Mouse (Mus musculus) small intestine, adult 2 months (tissue): Measurements from ENCODE around the gene Pcnp. TPM values are rescaled to one million over a fixed set of nuclear protein-coding genes. Genes with fewer than 3 reads are reported as not detected.
"Not testable (repeated sequence)": the region's sequence is repeated elsewhere in the genome, so short reads cannot be mapped to it uniquely, and the experiment has no call there.

Experiments
- H3K27ac ChIP-seq: fragments of 200-500 bp; 2 replicates; pipeline ENCODE4 v1.5.1; 2012; ENCODE audit warnings: low read depth, low read length, control low read depth, inconsistent platforms; ENCODE audit not compliant: insufficient read depth
- H3K27me3 ChIP-seq: fragments of 200-500 bp; 2 replicates; pipeline ENCODE4 v1.6.1; 2012; ENCODE audit warnings: mild to moderate bottlenecking, moderate library complexity, low read length, inconsistent platforms; ENCODE audit not compliant: control insufficient read depth, insufficient read depth
- H3K36me3 ChIP-seq: fragments of 200-500 bp; 2 replicates; pipeline ENCODE4 v1.6.1; 2012; ENCODE audit warnings: mild to moderate bottlenecking, low read length, control low read depth, inconsistent platforms; ENCODE audit not compliant: control insufficient read depth, insufficient read depth
- H3K4me1 ChIP-seq: fragments of 200-500 bp; 2 replicates; pipeline ENCODE4 v1.6.1; 2012; ENCODE audit warnings: low read length, inconsistent platforms, mixed read lengths; ENCODE audit not compliant: control insufficient read depth, insufficient read depth, insufficient read length
- H3K4me3 ChIP-seq: fragments of 200-500 bp; 2 replicates; pipeline ENCODE4 v1.5.1; 2012; ENCODE audit warnings: low read depth, mild to moderate bottlenecking, control low read depth, inconsistent platforms, low read length, moderate library complexity
- CTCF ChIP-seq: fragments of 200-500 bp; IDR thresholded peaks from 2 replicates; pipeline ENCODE4 v1.5.1; 2012; ENCODE audit warnings: low read depth, mild to moderate bottlenecking, control low read depth, inconsistent platforms, low read length, moderate library complexity, mixed read lengths; ENCODE audit not compliant: insufficient replicate concordance, insufficient read length; ENCODE audit errors: extremely low read depth
- POLR2A ChIP-seq: fragments of 200-500 bp; IDR thresholded peaks from 2 replicates; pipeline ENCODE4 v1.6.1; 2012; ENCODE audit warnings: low read depth, mild to moderate bottlenecking, control low read depth, inconsistent platforms, low read length, moderate library complexity
- WGBS: fragments of 180-500 bp; shearing (Covaris S2); methylation state at CpG from one replicate; pipeline ENCODE4 v1.1.7; 2018; 5-methylcytosine and 5-hydroxymethylcytosine counted together
- polyA plus RNA-seq: library from polyadenylated mRNA; depleted of rRNA; stranded (reverse); fragments of >200 nt; gene quantifications from 2 replicates; pipeline ENCODE4 v1.2.3, GENCODE M21; 2012; rRNA removed

Gene Pcnp
- polyA plus RNA-seq, 1 experiment, result 2.9 TPM

DNA sequence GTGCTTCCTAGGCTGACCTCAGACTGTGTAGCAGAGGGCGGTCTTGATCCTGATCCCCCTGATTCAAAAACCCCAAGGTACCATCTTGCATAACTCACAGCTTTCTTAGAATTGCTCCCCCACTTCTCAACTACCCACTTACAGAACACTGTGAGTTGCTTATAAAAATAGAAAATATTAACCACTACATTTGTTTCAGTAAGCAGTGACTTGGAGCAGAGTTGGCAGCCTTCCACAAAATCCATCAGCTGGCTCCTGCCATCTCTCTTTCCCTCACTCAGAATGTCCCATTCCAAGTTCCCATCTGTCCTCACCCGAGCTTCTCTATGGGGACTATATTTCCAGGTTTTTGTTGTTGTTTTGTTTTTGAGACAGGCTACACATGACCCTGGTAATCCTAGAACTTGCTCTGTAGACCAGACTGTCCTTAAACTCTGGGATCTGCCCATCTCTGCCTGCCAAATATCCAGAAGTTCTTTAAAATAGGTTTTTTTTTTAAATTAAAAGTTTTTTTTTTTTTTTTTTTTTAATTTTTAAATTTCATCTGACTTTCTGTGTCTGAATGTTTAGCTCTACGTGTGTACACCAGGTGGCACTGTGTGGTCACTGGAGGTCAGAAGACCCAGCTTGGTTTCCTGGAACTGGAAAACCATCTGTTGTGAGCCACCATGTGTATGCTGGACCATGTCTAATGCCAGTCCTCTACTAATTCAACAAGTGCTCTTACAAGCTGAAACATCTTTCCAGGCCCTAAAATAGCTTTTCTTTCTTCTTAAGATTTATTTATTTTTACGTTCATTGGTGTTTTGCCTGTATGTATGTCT lies 65.2 kb downstream of the Pcnp start:
- H3K36me3 ChIP-seq, result peaks cover 8% of the 10 kb centered on the region
- WGBS, result 56% methylated on average over 4 of the region's 4 CpGs
- no peak overlapping the region for H3K4me3 ChIP-seq
- peaks cover 5% of the 10 kb centered on the region; the same call in 1 of the 2 replicates for H3K4me1 ChIP-seq
- no peaks in the 10 kb centered on the region for H3K27me3 ChIP-seq
- no peak overlapping the region for H3K27ac ChIP-seq
- TF ChIP-seq CTCF (no peak), POLR2A (no peak)

GRCm38 (mm10) chr16:55963068-55963467 lies 66.5 kb downstream of the Pcnp start:
- not testable (repeated sequence) for H3K4me3 ChIP-seq, H3K36me3 ChIP-seq, H3K4me1 ChIP-seq, H3K27me3 ChIP-seq, H3K27ac ChIP-seq
- 92% methylated on average over 6 of the region's 11 CpGs for WGBS

Other genes with a start within 250 kb of the Pcnp start
- 38.6 and 53.2 TPM in 2 replicates for gene Nfkbiz, start 190.8 kb downstream of the Pcnp start, polyA plus RNA-seq
- gene Nxpe3, start 134.5 kb downstream of the Pcnp start, polyA plus RNA-seq, result 0.42 and 1.3 TPM in 2 replicates
- 0.20 and 0.25 TPM in 2 replicates for gene Cep97, start 94.9 kb downstream of the Pcnp start, polyA plus RNA-seq
- gene Rpl24, start 63.5 kb downstream of the Pcnp start, polyA plus RNA-seq, result 14.5 and 40.5 TPM in 2 replicates
- gene Zbtb11, start 55.9 kb downstream of the Pcnp start, polyA plus RNA-seq, result 1.6 and 2.4 TPM in 2 replicates
- 1.6 and 1.7 TPM in 2 replicates for gene Trmt10c, start 8.1 kb upstream of the Pcnp start, polyA plus RNA-seq
- 0.32 and 0.72 TPM in 2 replicates for gene Senp7, start 18.6 kb upstream of the Pcnp start, polyA plus RNA-seq
- gene Impg2, start 174.6 kb upstream of the Pcnp start, polyA plus RNA-seq, result 0.01 and 0.06 TPM in 2 replicates